Mouse (Mus musculus) cortical plate, adult 2 months (tissue): ENCODE results near the gene Rps3. TPM values are rescaled to one million over a fixed set of nuclear protein-coding genes. Genes with fewer than 3 reads are reported as not detected.
"Not testable (repeated sequence)": the region's sequence is repeated elsewhere in the genome, so short reads cannot be mapped to it uniquely, and the experiment has no call there.

Experiments
- H3K27ac ChIP-seq: fragments of 200-500 bp; 2 replicates; pipeline ENCODE4 v1.5.1; 2012; ENCODE audit warnings: low read length, control low read depth, inconsistent platforms; ENCODE audit not compliant: insufficient read depth
- H3K4me1 ChIP-seq: fragments of 200-500 bp; 2 replicates; pipeline ENCODE4 v1.6.1; 2011; ENCODE audit warnings: low read length; ENCODE audit not compliant: control insufficient read depth, insufficient read depth
- H3K4me3 ChIP-seq: fragments of 200-500 bp; 2 replicates; pipeline ENCODE4 v1.5.1; 2011; ENCODE audit warnings: mild to moderate bottlenecking, low read length, control low read depth; ENCODE audit not compliant: insufficient read depth
- CTCF ChIP-seq: fragments of 200-500 bp; IDR thresholded peaks from 2 replicates; pipeline ENCODE4 v1.5.1; 2011; ENCODE audit warnings: mild to moderate bottlenecking, control low read depth, low read length; ENCODE audit not compliant: insufficient read depth; ENCODE audit errors: extremely low read depth
- POLR2A ChIP-seq: fragments of 200-500 bp; IDR thresholded peaks from 2 replicates; pipeline ENCODE4 v1.6.1; 2011; ENCODE audit warnings: mild to moderate bottlenecking, low read length, control low read depth; ENCODE audit not compliant: insufficient read depth; ENCODE audit errors: extremely low read depth
- polyA plus RNA-seq: library from polyadenylated mRNA; depleted of rRNA; stranded (reverse); fragments of >200 nt; gene quantifications from 2 replicates; pipeline ENCODE4 v1.2.3, GENCODE M21; 2012

Rps3 gene
- polyA plus RNA-seq, 1 experiment = 530 TPM

DNA sequence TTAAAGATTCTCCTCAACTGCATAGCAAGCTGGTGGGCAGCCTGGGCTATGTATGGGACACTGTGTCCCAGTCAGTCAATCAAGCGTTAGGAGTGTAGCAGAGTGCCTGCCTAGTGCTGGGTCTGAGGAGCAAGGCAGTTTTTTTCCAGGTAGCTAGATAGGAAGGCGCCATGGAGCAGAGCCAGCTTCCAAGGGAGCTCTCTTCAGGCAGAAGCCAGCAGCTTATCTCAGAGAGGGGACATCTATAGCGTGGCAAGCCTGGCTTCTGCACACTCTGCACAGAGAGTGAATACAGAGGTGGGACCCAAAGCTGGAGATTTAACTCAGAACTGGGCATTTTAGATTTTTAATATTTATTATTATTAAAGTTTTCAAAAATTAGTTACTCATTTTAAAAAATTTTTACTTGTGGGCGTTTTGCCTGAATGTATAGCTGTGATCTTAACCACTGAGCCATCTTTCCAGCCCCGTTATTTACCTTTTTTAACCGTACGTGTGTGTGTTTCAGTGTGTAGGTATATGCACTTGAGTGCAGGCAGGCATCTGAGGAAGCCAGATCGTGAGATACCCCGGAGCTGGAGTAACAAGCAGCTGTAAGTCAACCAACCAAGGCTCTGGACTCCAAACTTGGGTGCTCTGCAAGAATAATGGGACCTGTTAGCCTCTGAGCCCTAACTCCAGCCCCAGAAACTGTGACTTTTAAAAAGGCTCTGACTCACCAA is 32.7 kb upstream of the Rps3 start:
- 0 out of 2 replicates have a peak, but pooled peaks cover 1% of the 10 kb centered on the region for H3K4me1 ChIP-seq
- H3K27ac ChIP-seq = no peak overlapping the region
- H3K4me3 ChIP-seq = no peak overlapping the region
- no peak for TF ChIP-seq POLR2A
- TF ChIP-seq CTCF = no peak

DNA sequence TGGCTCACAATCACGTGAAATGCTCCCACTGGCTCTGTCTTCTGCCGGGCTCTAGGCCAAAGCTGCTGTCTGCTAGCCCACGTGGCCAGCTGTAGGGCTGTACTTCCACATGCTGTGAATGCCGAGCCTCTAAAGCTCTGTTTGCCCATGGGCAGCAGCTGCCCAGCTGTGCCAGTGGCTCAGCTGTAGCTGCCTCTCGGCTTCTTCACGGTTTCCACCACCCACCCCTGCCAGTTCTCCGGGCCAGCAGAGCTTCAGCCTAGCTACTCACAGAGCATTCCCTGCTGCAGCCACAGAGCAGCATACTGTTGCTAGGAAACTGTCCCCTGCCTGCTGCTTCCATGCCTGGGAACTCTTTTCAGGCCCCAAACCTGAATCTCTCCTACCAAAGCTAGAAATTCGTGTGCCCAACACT is 26.6 kb upstream of the Rps3 start:
- TF ChIP-seq POLR2A = no peak
- no peak for TF ChIP-seq CTCF
- H3K27ac ChIP-seq = 0 out of 2 replicates have a peak overlapping the region, but pooled peaks have one; percentile 14
- no peak overlapping the region for H3K4me3 ChIP-seq
- H3K4me1 ChIP-seq = 0 out of 2 replicates have a peak, but pooled peaks cover 1% of the 10 kb centered on the region

- not testable (repeated sequence) for H3K4me1 ChIP-seq, H3K4me3 ChIP-seq, H3K27ac ChIP-seq
These were observed 24.6 kb upstream of the Rps3 start for GRCm38 (mm10) chr7:99508187-99508586.

GRCm38 (mm10) chr7:99504556-99504955 is 21.0 kb upstream of the Rps3 start:
- H3K27ac ChIP-seq = no peak overlapping the region
- no peaks in the 10 kb centered on the region for H3K4me1 ChIP-seq
- no peak overlapping the region for H3K4me3 ChIP-seq
- TF ChIP-seq CTCF (no peak), POLR2A (no peak)

DNA sequence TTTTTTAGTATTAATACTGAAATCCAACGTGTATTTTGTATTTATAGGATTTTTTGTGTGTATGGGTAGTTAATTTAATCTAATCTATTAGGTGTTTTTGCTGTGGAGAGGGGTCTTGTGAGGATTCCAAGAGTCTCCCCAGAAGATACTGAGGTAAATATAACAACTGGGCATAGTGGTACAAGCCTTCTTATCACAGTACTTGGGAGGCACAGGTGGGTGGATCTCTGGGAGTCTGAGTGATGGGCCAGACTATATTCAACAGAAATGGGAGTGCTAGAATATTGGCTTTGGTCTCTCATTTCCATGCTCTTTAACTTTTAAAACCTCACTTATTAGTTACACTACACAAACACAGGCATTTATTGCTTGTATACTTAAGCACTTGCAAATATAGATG is 17.6 kb upstream of the Rps3 start:
- H3K27ac ChIP-seq = no peak overlapping the region
- TF ChIP-seq CTCF = no peak
- TF ChIP-seq POLR2A = no peak
- no peaks in the 10 kb centered on the region for H3K4me1 ChIP-seq
- H3K4me3 ChIP-seq = no peak overlapping the region

DNA sequence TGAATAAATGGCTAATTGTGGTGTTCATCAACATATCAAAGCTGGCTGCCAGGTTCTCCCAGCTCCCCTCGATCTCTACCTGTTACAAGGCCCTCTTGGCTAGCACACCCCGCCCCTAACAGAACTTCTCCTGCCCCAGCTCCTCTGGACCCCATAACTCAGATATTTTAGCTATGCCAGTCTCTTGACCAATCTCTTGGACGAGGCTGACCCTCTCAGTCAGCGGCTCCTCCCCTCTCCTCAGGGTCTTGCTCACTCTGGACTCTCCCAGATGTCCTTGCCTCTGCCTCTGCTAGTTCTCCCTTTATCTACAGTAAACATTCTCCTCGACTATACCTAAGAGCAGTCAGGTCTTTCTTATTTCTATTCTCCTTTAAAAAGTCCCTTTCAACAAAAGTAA is 17.1 kb upstream of the Rps3 start:
- Histone ChIP-seq H3K27ac (no peak overlapping the region), H3K4me3 (no peak overlapping the region), H3K4me1 (no peaks in the 10 kb centered on the region)
- TF ChIP-seq POLR2A (no peak), CTCF (no peak)

- no peak overlapping the region for H3K27ac ChIP-seq
- no peak overlapping the region for H3K4me3 ChIP-seq
- H3K4me1 ChIP-seq = no peaks in the 10 kb centered on the region
- TF ChIP-seq CTCF (peak; percentile 96), POLR2A (no peak)
These were observed 16.7 kb upstream of the Rps3 start for GRCm38 (mm10) chr7:99500201-99500600.

GRCm38 (mm10) chr7:99499128-99499527 is 15.6 kb upstream of the Rps3 start:
- TF ChIP-seq CTCF (no peak), POLR2A (no peak)

GRCm38 (mm10) chr7:99489708-99490107 is 6.2 kb upstream of the Rps3 start:
- Histone ChIP-seq H3K27ac (no peak overlapping the region), H3K4me1 (no peaks in the 10 kb centered on the region), H3K4me3 (no peak overlapping the region)
- TF ChIP-seq CTCF (no peak), POLR2A (no peak)

More at GRCm38 (mm10) chr7:99499128-99499527, 15.6 kb upstream of the Rps3 start:
- no peak overlapping the region for H3K27ac ChIP-seq
- H3K4me1 ChIP-seq = no peaks in the 10 kb centered on the region
- no peak overlapping the region for H3K4me3 ChIP-seq

DNA sequence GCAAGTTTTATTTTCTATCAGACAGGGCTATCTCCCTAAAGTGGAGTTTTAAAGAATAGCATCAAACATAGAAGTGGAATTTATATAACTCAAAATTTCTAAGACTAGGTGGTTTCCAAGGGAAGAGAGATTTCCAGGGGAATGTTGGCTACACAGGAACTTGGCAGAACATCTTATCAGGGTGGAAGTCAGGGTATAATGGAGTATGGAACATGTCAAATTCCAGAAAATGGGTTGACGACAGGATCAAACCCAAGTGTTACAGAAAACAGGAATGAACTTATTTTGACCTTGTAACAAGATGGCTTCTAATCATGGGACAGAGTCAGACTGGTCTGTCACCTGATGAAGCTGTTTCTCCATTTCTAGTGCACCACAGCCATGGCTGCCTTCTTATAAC is 1.1 kb upstream of the Rps3 start:
- no peak for TF ChIP-seq POLR2A
- TF ChIP-seq CTCF = no peak
- H3K4me3 ChIP-seq = no peak overlapping the region
- H3K4me1 ChIP-seq = peaks cover 4% of the 10 kb centered on the region
- no peak overlapping the region for H3K27ac ChIP-seq
